Mouse (Mus musculus) neural tube, embryonic 12.5 days (tissue): ENCODE results near the gene Slc35e2. TPM values are rescaled to one million over a fixed set of nuclear protein-coding genes. Genes with fewer than 3 reads are reported as not detected.
"Not testable (repeated sequence)": the region's sequence is repeated elsewhere in the genome, so short reads cannot be mapped to it uniquely, and the experiment has no call there.

Source experiments
- ATAC-seq: fragments of 200-750 bp; cut with Nextera tagmentation; 2 replicates; pipeline ENCODE4 v1.8.0; 2017; ENCODE audit warnings: low read depth, mild to moderate bottlenecking, moderate TSS enrichment, moderate library complexity; ENCODE audit not compliant: low FRiP score
- H3K27ac ChIP-seq: fragments of 300-500 bp; sonication (generic); 2 replicates; pipeline ENCODE4 v1.5.1; 2016
- H3K27me3 ChIP-seq: fragments of 300-500 bp; sonication (generic); replicated peaks from 2 replicates; pipeline ENCODE4 v1.6.1; 2016; ENCODE audit warnings: mild to moderate bottlenecking
- H3K36me3 ChIP-seq: fragments of 300-500 bp; sonication (generic); 2 replicates; pipeline ENCODE4 v1.6.1; 2016; ENCODE audit warnings: mild to moderate bottlenecking
- H3K4me1 ChIP-seq: fragments of 300-500 bp; sonication (generic); 2 replicates; pipeline ENCODE4 v1.6.1; 2016
- H3K4me2 ChIP-seq: fragments of 300-500 bp; sonication (generic); replicated peaks from 2 replicates; pipeline ENCODE4 v1.6.1; 2016; ENCODE audit warnings: mild to moderate bottlenecking
- H3K4me3 ChIP-seq: fragments of 300-500 bp; sonication (generic); 2 replicates; pipeline ENCODE4 v1.5.1; 2016
- H3K9ac ChIP-seq: fragments of 300-500 bp; sonication (generic); 2 replicates; pipeline ENCODE4 v1.6.1; 2016; ENCODE audit warnings: mild to moderate bottlenecking
- H3K9me3 ChIP-seq: fragments of 300-500 bp; sonication (generic); 2 replicates; pipeline ENCODE4 v1.6.1; 2016; ENCODE audit warnings: mild to moderate bottlenecking
- WGBS: fragments of 180-500 bp; shearing (Covaris S2); methylation state at CpG from one replicate; pipeline ENCODE4 v1.1.7; 2016; 5-methylcytosine and 5-hydroxymethylcytosine counted together
- polyA plus RNA-seq: library from polyadenylated mRNA; unstranded; fragments of >200 nt; fragmentation: Nextera tagmentation; extraction: Ambion mirVana; gene quantifications from 2 replicates; pipeline ENCODE4 v1.2.1, GENCODE M21; 2016

Gene Slc35e2
- polyA plus RNA-seq, 1 experiment from 2014 or later: 16.7 TPM

- ATAC-seq: no peak
- peak overlapping the region; percentile 97; the same call in 1 of the 2 replicates for H3K9ac ChIP-seq
- H3K4me3 ChIP-seq: no peak overlapping the region
- peaks cover 8% of the 10 kb centered on the region; the same call in 1 of the 2 replicates for H3K36me3 ChIP-seq
- H3K27ac ChIP-seq: no peak overlapping the region
- 78% methylated on average over 1 of the region's 1 CpGs for WGBS
- H3K9me3 ChIP-seq: no peaks in the 10 kb centered on the region
- H3K27me3 ChIP-seq: no peaks in the 10 kb centered on the region
- H3K4me2 ChIP-seq: peak overlapping the region; percentile 95
- H3K4me1 ChIP-seq: peaks cover 9% of the 10 kb centered on the region; the same call in 1 of the 2 replicates
Measured at GRCm38 (mm10) chr4:155602753-155603152, 1.5 kb downstream of the Slc35e2 start.

GRCm38 (mm10) chr4:155603801-155604200 is 2.6 kb downstream of the Slc35e2 start:
- peaks cover 8% of the 10 kb centered on the region; the same call in 1 of the 2 replicates for H3K36me3 ChIP-seq
- no peaks in the 10 kb centered on the region for H3K9me3 ChIP-seq
- H3K4me3 ChIP-seq: no peak overlapping the region
- 95% methylated on average over 6 of the region's 6 CpGs for WGBS
- H3K4me2 ChIP-seq: no peak overlapping the region
- no peak overlapping the region for H3K9ac ChIP-seq
- no peak overlapping the region for H3K27ac ChIP-seq
- H3K27me3 ChIP-seq: no peaks in the 10 kb centered on the region
- peaks cover 9% of the 10 kb centered on the region; the same call in 1 of the 2 replicates for H3K4me1 ChIP-seq
- no peak for ATAC-seq

- no peak overlapping the region for H3K4me3 ChIP-seq
- peaks cover 16% of the 10 kb centered on the region for H3K36me3 ChIP-seq
- peaks cover 9% of the 10 kb centered on the region; the same call in 1 of the 2 replicates for H3K4me1 ChIP-seq
- no peak overlapping the region for H3K4me2 ChIP-seq
- 97% methylated on average over 4 of the region's 4 CpGs for WGBS
- no peak overlapping the region for H3K27ac ChIP-seq
- ATAC-seq: no peak
- no peaks in the 10 kb centered on the region for H3K9me3 ChIP-seq
- no peaks in the 10 kb centered on the region for H3K27me3 ChIP-seq
- no peak overlapping the region for H3K9ac ChIP-seq
Measured at GRCm38 (mm10) chr4:155605132-155605531, 3.9 kb downstream of the Slc35e2 start.

- WGBS: 75% methylated on average over 2 of the region's 2 CpGs
- ATAC-seq: no peak
Measured at GRCm38 (mm10) chr4:155606825-155607224, 5.6 kb downstream of the Slc35e2 start.

GRCm38 (mm10) chr4:155611860-155612259 is 10.6 kb downstream of the Slc35e2 start:
- Histone ChIP-seq H3K27ac (no peak overlapping the region), H3K9me3 (no peaks in the 10 kb centered on the region), H3K27me3 (no peaks in the 10 kb centered on the region), H3K4me1 (no peaks in the 10 kb centered on the region), H3K36me3 (peaks cover 62% of the 10 kb centered on the region), H3K4me3 (no peak overlapping the region), H3K4me2 (no peak overlapping the region), H3K9ac (no peak overlapping the region)
- WGBS: 92% methylated on average over 3 of the region's 3 CpGs
- ATAC-seq: no peak

More at GRCm38 (mm10) chr4:155606825-155607224, 5.6 kb downstream of the Slc35e2 start:
- Histone ChIP-seq H3K36me3 (peaks cover 27% of the 10 kb centered on the region), H3K4me1 (peaks cover 9% of the 10 kb centered on the region; the same call in 1 of the 2 replicates), H3K27ac (no peak overlapping the region), H3K27me3 (no peaks in the 10 kb centered on the region), H3K4me2 (no peak overlapping the region), H3K9ac (no peak overlapping the region), H3K9me3 (no peaks in the 10 kb centered on the region), H3K4me3 (no peak overlapping the region)

GRCm38 (mm10) chr4:155613264-155613663 is 12.0 kb downstream of the Slc35e2 start:
- Histone ChIP-seq H3K9me3 (no peaks in the 10 kb centered on the region), H3K36me3 (peaks cover 76% of the 10 kb centered on the region), H3K27ac (no peak overlapping the region), H3K4me3 (no peak overlapping the region), H3K4me2 (no peak overlapping the region), H3K9ac (no peak overlapping the region), H3K4me1 (no peaks in the 10 kb centered on the region), H3K27me3 (no peaks in the 10 kb centered on the region)
- ATAC-seq: no peak
- 98% methylated on average over 3 of the region's 3 CpGs for WGBS

GRCm38 (mm10) chr4:155618321-155618720 is 17.1 kb downstream of the Slc35e2 start:
- peaks cover 71% of the 10 kb centered on the region for H3K36me3 ChIP-seq
- H3K4me1 ChIP-seq: peaks cover under 1% of the 10 kb centered on the region; the same call in 1 of the 2 replicates
- no peak overlapping the region for H3K9ac ChIP-seq
- H3K27ac ChIP-seq: no peak overlapping the region
- H3K4me2 ChIP-seq: no peak overlapping the region
- H3K4me3 ChIP-seq: no peak overlapping the region
- H3K9me3 ChIP-seq: no peaks in the 10 kb centered on the region
- WGBS: 94% methylated on average over 5 of the region's 5 CpGs
- no peak for ATAC-seq
- no peaks in the 10 kb centered on the region for H3K27me3 ChIP-seq

- peak; percentile 100 for ATAC-seq
- Histone ChIP-seq H3K4me3 (peak within 1 kb of the TSS; percentile 97), H3K9ac (peak within 1 kb of the TSS; percentile 78), H3K4me2 (peak within 1 kb of the TSS; percentile 82), H3K36me3 (peaks cover 33% of the 10 kb centered on the region), H3K4me1 (peaks cover 12% of the 10 kb centered on the region; the same call in 1 of the 2 replicates), H3K9me3 (no peaks in the 10 kb centered on the region), H3K27me3 (no peaks in the 10 kb centered on the region), H3K27ac (peak within 1 kb of the TSS; percentile 66; the same call in 1 of the 2 replicates)
- WGBS: under 1% methylated on average over 84 of the region's 84 CpGs
Measured at GRCm38 (mm10) chr4:155624338-155625291, 23.4 kb downstream of the Slc35e2 start, which contains the start of gene Cdk11b. Gene Cdk11b, plus strand, starts transcription at chr4:155624854.

- 90% methylated on average over 6 of the region's 6 CpGs for WGBS
- peaks cover 67% of the 10 kb centered on the region for H3K36me3 ChIP-seq
- H3K4me1 ChIP-seq: peaks cover 3% of the 10 kb centered on the region; the same call in 1 of the 2 replicates
Measured at GRCm38 (mm10) chr4:155630267-155630666, 29.1 kb downstream of the Slc35e2 start.

GRCm38 (mm10) chr4:155635766-155636499 is 34.7 kb downstream of the Slc35e2 start:
- Histone ChIP-seq H3K9me3 (no peaks in the 10 kb centered on the region), H3K27me3 (no peaks in the 10 kb centered on the region)
- ATAC-seq: no peak

More at GRCm38 (mm10) chr4:155630267-155630666, 29.1 kb downstream of the Slc35e2 start:
- no peak overlapping the region for H3K4me3 ChIP-seq
- H3K4me2 ChIP-seq: no peak overlapping the region
- H3K9me3 ChIP-seq: no peaks in the 10 kb centered on the region
- ATAC-seq: no peak
- H3K27me3 ChIP-seq: no peaks in the 10 kb centered on the region
- H3K27ac ChIP-seq: no peak overlapping the region
- no peak overlapping the region for H3K9ac ChIP-seq

GRCm38 (mm10) chr4:155643531-155643930 is 42.3 kb downstream of the Slc35e2 start:
- peaks cover 82% of the 10 kb centered on the region for H3K36me3 ChIP-seq
- no peaks in the 10 kb centered on the region for H3K4me1 ChIP-seq
- H3K4me3 ChIP-seq: no peak overlapping the region
- no peak for ATAC-seq
- H3K9ac ChIP-seq: no peak overlapping the region
- no peaks in the 10 kb centered on the region for H3K27me3 ChIP-seq
- H3K9me3 ChIP-seq: no peaks in the 10 kb centered on the region
- H3K27ac ChIP-seq: no peak overlapping the region
- H3K4me2 ChIP-seq: no peak overlapping the region
- WGBS: 91% methylated on average over 1 of the region's 1 CpGs

More at GRCm38 (mm10) chr4:155635766-155636499, 34.7 kb downstream of the Slc35e2 start:
- H3K4me3 ChIP-seq: no peak overlapping the region
- H3K36me3 ChIP-seq: peaks cover 89% of the 10 kb centered on the region
- no peak overlapping the region for H3K4me2 ChIP-seq
- H3K9ac ChIP-seq: no peak overlapping the region
- H3K4me1 ChIP-seq: no peaks in the 10 kb centered on the region
- no peak overlapping the region for H3K27ac ChIP-seq

GRCm38 (mm10) chr4:155645308-155645707 is 44.1 kb downstream of the Slc35e2 start, which contains the start of gene Gm10563:
Gene Gm10563, minus strand, starts transcription at chr4:155645408.
- H3K27me3 ChIP-seq, H3K4me2 ChIP-seq, ATAC-seq, H3K4me3 ChIP-seq, H3K4me1 ChIP-seq, H3K27ac ChIP-seq, H3K9me3 ChIP-seq, H3K9ac ChIP-seq: not testable (repeated sequence)
- peaks cover 87% of the 10 kb centered on the region for H3K36me3 ChIP-seq
- WGBS: 99% methylated on average over 2 of the region's 2 CpGs
